Mouse (Mus musculus): ENCODE results near the gene Helz2.
"Not testable (repeated sequence)": the region's sequence is repeated elsewhere in the genome, so short reads cannot be mapped to it uniquely, and the experiment has no call there.

Helz2 gene

DNA sequence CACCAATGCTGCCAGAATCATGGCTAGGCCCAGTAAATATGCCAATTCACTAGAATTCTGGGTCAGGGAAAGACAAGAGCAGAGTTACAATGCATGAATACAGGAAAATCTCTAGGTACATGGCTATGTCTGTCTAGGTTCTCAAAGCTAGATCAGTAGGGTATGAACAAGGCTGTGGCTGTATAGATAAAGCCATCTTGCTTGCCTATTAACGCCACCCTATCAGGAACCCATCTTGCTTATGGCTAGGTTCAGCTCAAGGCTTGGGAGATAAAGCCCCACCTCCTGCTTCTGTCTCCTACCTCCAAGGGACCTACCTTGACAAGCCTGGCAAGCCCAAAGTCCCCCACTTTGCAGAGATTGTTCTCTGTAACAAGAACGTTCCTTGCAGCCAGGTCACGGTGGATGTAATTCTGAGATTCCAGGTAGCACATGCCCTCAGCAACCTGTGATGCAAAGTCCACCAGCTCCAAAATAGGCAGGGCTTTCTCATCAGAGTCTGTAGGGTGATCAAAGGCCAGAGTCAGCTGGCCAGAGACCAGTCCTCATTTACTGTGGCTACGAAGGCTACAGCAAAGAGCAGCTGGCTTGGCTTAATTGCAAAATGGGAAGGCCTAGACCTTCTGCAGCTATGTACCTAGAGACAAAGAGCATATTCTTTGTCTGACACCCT, 45.1 kb downstream of the Helz2 start:
- no peak for DNase-seq (ENCODE audit: low spot score in 2 of 2)

DNA sequence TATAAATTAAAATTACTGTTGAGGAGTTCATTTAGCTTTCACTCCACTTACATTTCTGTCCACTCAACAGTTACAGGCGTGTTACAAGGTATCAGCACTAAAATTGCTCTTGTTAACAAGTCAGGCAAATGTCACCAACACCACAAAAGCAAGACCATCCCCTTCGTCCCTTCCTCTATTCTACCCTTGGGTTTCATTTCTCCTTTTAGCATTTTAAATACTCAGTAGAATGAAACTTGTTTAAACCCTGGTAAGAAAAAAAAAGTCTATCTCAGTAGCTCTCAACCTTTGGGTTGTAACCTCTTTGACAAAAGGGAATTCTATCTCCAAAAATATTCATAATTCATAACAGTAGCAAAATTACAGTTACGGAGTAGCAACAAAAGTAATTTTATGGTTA, 48.8 kb downstream of the Helz2 start:
- DNase-seq (ENCODE audit: low spot score in 2 of 2) = no peak

DNA sequence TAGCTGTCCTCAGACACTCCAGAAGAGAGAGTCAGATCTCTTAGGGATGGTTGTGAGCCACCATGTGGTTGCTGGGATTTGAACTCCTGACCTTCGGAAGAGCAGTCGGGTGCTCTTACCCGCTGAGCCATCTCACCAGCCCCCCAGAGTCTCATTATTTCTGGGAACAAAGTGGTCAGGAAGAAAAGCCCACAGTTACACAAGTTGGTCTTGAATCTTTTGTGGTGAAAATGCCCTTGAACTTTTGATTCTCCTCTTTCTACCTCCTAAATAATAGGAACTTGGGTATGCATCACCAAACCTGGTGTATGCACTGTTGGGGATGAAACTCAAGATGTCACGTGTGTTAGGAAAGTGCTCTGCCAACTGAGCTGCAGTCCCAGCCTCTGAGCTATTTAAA, 49.9 kb downstream of the Helz2 start:
- no peak for DNase-seq (ENCODE audit: low spot score in 2 of 2)

DNA sequence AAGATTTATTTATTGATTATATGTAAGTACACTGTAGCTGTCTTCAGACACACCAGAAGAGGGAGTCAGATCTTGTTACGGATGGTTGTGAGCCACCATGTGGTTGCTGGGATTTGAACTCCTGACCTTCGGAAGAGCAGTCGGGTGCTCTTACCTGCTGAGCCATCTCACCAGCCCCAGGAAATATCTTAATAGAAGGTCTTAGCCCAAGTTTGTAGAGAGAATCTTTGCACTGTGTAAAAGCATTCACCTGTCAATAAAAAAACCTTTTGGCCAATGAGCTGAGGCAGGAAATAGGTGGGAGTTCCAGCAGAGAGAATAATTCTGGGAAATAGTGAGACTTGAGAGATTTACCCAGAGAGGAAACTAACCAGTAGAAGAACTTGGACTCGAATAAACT, 50.4 kb downstream of the Helz2 start:
- DNase-seq (ENCODE audit: low spot score in 2 of 2) = not testable (repeated sequence)

DNA sequence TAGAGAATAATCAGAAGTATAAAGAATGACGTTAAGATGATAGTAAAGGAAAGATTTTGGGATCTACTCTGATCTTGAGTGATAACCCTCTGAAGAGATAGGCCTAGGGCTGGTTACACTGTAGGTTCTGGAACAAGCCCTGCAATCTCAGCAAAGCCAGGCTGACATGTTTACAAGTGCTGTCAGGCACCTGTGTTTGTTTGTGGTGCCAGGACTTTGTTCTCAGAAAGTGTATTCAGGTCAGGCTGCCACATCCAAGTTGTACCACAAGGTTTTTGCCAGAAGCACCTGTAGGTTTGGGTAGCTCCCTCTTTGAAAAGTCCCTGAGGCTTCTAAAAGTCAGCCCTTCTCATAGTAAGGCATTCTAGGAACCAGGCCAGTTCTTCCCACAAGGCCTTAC, 52.5 kb downstream of the Helz2 start:
- DNase-seq (ENCODE audit: low spot score in 2 of 2) = no peak

DNA sequence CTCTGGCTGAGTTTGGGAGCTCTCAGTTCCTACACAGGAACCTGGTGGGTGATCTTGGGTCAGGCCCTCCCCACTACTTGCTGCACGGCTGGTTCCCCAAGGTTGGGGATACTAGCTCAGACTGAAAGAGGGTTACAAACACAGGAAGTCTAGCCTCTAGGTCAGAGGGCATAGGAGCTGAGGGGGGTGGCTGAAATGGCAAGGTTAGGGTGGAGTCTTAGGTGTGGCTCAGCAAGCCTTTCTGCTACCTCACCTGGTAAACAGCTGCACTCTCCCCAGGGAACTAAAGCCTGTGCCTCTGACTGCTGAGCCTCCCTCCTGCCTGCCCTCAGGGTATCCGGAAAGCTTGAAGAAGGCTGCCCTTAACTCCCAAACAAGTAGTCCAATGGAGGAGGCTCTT, 53.1 kb downstream of the Helz2 start:
- DNase-seq (ENCODE audit: low spot score in 2 of 2) = no peak

DNA sequence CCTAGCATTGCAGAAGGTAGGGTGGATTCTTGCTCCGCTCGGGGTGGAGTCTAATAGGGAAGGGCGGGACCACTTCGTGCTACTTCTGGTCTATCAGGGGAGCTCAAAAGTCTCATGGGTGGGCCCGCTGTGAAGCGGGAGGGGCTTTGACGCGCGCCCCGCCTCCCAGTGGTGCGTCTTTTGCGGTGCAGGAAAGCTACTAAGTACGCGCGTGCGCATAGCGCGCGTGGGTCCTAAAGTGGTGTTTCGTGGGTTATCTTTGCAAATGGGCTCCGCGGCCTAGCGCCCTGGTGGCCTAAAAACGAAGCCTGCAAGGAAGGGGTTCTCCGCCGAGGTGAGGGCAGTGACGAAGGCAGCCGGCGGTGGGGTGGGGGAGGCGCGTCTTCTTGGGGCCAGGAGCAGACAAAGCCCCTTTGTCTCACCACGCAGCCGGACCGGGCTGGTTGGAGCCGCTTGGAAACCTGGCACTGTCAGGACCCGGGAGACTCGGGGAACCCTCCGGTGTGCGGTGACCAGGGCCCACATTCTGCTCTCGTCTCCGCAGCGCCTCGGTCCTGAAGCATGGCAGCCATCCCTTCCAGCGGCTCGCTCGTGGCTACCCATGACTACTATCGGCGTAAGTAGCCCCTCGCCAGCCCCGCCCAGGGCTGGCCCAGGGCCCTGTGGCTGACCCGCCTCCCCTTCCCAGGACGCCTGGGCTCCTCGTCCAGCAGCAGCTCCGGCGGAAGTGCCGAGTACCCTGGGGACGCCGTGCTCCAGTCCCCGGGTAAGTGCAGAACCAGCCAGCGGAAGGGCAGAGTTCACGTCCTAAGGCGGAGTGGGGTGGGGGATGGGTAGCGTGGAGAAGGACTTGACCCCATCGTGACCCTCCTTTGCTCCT, 54.5 kb downstream of the Helz2 start, which contains the start of gene Ppdpf:
Gene Ppdpf (plus strand): TSS at position 127 of the 880 bp plus-strand sequence.
- DNase-seq (ENCODE audit: low spot score in 2 of 2) = peak; percentile 87 to 94

DNA sequence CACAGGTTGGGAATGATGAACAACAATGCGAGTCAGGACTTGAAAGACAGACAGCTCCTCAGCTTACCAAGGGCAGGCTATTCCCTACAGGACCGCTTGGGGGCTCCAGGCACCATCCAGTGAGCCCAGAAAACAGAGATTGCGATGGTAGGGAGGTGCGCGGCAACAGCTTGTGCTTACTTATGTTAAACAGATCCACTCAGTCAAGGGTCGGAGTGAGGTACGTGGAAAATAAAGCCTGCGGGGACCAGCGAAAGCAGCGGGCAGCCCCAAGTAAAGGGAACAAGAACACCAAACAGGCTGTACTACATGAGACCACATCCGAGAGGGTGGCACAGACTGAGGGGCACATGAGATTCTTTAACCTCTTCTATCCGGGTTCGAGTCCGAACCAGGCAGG, 55.2 kb downstream of the Helz2 start:
- peak; percentile 45 to 93 for DNase-seq (ENCODE audit: low spot score in 2 of 2)

DNA sequence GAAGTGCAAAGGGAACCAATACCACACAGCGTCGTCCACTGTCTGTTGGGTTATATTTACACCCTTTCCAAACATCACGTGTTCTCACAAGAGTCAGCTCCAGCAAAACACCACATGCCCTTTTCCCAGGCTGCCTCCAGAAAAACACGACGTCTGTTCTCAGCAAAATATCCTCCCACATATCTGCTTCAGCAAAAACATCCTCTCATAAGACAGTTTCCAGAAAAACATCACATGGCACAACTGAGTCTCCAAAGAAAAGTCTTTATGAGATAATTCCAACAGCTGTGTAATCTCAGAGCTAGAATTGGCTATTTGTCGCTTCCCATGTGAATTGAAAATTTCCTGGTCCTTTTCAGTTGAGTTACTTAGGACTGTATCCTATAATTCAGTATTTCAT, 60.9 kb downstream of the Helz2 start:
- peak in 1 of 2 experiments; percentile 26 for DNase-seq (ENCODE audit: low spot score in 2 of 2)

DNA sequence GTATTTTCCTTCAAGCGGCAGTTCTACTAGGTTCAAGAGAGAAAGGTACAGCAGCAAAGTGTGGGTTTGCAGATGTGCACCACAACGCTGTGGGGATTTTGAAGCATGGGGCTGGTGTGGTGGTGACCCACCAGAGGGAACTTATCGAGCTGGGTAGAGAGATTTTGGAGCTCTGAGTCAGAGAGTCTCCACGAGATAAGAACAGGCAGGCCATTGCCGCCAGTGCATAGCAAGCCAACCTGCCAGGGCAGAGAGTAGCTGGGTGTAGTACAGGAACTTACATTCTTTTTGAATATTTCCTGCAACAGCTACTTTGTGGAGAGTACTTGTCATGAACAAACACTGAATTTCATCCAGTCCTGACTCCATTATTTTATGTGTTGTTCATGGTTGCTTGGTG, 63.4 kb downstream of the Helz2 start:
- no peak for DNase-seq (ENCODE audit: low spot score in 2 of 2)

DNA sequence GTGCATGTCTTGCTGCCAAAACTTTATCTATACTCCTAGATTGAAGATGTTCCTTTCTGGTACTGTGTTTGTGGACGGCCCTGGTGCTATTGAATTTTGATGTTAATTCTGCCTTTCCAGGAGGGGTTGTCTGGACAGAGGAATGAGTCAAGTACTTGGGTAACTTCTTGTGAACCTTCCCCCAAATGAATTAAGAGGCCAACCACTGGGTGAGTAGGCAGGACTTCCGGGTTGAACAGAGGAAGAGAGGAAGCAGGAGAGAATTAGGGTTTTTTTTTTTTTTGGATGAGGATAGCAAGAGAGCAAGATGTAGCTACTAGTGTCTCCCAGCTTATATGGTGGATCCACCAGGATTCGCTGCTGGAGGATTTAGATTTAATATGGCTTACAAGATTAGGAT, 63.8 kb downstream of the Helz2 start:
- no peak for DNase-seq (ENCODE audit: low spot score in 2 of 2)

Measured in left cerebral cortex, adult 9 months (tissue).